Mouse (Mus musculus): ENCODE results near the gene Hypk.

Hypk gene

DNA sequence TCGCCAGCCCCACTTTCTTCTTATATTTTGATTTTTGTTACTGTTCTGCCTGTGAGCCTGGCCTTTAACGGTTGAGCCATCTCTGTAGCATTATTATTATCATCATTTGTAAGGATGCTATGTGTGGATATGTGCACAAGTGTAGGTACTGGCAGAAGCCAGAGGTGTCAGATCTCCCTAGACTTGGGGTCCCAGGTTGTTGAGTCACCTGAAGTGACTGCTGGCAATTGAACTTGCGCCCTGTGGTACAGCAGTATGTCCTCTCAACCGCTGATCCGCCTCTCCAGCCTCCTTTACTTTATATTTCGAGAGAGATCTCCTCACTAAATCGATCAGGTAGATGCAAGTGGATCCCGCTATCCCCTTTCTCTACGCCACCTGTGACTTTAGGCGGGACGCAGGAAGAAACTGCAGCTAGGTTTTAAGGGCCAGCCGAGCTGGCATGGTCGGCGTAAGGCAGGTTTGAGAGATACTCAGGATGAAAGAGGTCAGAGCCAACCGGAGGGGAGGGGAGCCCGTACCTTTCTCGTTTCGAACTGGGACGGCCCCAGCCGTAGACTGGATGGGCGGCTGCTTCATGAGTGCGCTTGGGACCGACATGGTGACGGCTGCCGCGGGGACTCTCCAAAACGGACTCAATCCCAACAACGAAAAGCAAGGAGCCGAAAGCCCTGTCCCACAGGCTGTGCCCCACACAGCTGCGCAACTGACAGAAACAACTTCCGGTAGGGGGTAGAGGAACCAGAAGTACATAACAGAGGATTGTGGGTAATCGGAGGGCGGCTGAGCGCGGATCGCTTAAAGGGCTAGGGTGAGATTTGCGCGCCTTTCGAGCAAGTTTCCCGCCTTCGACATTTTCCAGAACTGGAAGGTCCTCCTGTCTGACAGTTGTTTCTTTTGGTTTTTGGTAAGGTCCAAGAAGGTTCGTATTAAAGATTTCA is 53.1 kb downstream of the Hypk start, which contains the start of the genes Mfap1a and Wdr76:
Mfap1a (minus strand) TSS at position 724 of the 941 bp plus-strand sequence.
Wdr76 (plus strand) TSS at position 782 of the 941 bp plus-strand sequence.
- DNase-seq (ENCODE audit: low read depth, low spot score): peak; percentile 79

DNA sequence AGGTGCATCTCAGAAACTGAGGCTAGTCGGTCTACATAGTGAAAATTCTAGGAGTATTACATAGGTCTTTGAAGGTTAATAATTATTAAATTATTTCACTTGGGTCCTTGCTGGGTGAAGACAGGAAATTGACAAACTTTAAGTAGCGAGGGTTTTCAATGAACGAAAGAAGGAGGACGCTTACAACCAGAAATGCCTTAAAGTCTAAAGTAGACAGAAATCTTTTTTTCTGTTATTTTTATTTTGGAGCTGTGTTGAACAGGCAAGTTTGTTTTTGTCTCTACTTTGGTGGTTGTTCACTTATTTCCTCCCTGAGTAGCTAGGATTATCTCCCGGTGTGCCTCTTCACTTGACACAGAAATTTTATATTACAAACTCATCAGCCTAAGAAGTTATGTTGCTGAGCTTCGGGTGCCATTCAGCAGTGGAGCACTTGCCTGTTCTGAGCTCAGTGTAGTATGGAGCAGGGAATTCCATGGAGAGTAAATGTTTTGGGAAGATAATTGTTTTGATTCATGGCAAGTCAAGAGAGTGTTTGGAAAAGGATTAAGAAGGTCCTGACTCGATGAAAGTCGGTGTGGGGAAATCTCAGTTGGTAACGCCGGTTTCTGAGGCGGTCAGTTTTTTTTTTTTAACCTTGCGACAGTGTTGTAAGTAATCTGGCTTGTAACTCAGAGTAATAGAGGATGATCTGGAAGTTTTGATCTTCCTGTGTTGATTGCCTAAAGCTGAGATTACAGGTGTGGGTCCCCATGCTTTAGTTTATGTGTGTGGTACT is 54.3 kb downstream of the Hypk start:
- no peak for DNase-seq (ENCODE audit: low read depth, low spot score)

DNA sequence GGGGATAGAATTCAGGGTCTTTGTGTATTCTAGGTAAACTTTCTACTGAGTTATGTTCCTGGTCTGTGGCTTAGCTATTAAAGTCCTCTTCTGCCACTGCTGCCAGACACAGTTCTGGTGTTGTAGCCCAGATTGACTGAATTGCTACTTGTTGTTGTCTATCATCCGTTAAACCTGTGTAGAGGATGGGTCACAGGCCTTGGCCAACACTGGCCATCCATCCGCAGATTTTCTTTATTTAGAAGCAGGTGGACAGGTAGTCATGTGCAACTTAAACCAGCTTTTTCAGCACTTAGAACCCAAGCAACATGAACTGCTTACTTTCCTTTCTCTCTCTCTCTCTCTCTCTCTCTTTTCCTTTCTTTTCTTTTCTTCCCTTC is 54.9 kb downstream of the Hypk start:
- no peak for DNase-seq (ENCODE audit: low read depth, low spot score)

Data from WW6 (cell line).